Mouse (Mus musculus) G1E (cell line): ENCODE measurements at regions not wholly inside any gene's neighbourhood (a gene's known extent, or its start where the extent isn't known, plus 50 kb on each side); places are given as distances from the start of the nearest gene placed in this dataset.

Experiments used
- CTCF ChIP-seq: IDR thresholded peaks from 2 replicates; pipeline ENCODE4 v1.5.1; 2012; ENCODE audit warnings: low read depth, low read length, inconsistent platforms, mixed read lengths
- GATA1 ChIP-seq: IDR thresholded peaks from 2 replicates; pipeline ENCODE4 v1.6.1; 2012; ENCODE audit warnings: borderline replicate concordance, low read length, inconsistent platforms, mixed read lengths
- GATA2 ChIP-seq: IDR thresholded peaks from 2 replicates; pipeline ENCODE4 v1.6.1; 2012; ENCODE audit warnings: low read depth, low read length, inconsistent platforms, borderline replicate concordance
- POLR2AphosphoS5 ChIP-seq: IDR thresholded peaks from 2 replicates; pipeline ENCODE4 v1.6.1; 2012; ENCODE audit warnings: low read depth, low read length, inconsistent platforms; ENCODE audit not compliant: insufficient replicate concordance

- TF ChIP-seq CTCF: no peak
- no peak for TF ChIP-seq GATA1
- no peak for TF ChIP-seq GATA2
- no peak for TF ChIP-seq POLR2AphosphoS5
Measured at GRCm38 (mm10) chr1:4661761-4662160, 145.9 kb upstream of the Gm37988 start.
